Mouse (Mus musculus) liver, adult 2 months (tissue): ENCODE measurements around the gene Pqlc3.

Experiments used
- CTCF ChIP-seq: fragments of 200-500 bp; IDR thresholded peaks from 2 replicates; pipeline ENCODE4 v1.5.1; 2011; ENCODE audit warnings: low read depth, low read length, control low read depth
- POLR2A ChIP-seq: fragments of 200-500 bp; IDR thresholded peaks from 2 replicates; pipeline ENCODE4 v1.6.1; 2011; ENCODE audit warnings: low read length, control low read depth; ENCODE audit not compliant: insufficient read depth; ENCODE audit errors: extremely low read depth

DNA sequence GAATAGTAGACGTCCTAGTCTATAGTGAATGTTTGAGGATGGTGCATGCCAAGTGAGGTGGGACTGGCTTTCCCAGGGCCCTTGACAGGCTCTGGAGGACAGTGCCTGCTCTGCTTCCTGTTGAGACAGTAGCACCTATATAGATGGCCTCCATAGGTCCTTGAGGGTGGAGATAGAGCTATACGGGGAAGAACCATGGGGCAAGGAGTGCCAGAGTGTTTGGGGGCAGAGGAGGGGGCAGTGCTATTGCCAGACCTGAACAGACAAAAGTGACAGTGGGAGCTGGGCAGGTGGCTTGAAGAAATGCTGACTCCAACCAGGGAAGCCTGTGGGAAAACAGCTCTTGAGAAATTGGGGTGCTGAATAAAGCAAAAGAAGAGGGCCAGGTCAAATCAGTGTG is 5.9 kb downstream of the Pqlc3 start:
- TF ChIP-seq CTCF: no peak
- no peak for TF ChIP-seq POLR2A
